Mouse (Mus musculus): ENCODE measurements around the gene Marcksl1. TPM values are rescaled to one million over a fixed set of nuclear protein-coding genes. Genes with fewer than 3 reads are reported as not detected.

Marcksl1 gene
- polyA plus RNA-seq (2014; fragmentation: Nextera tagmentation; extraction: Ambion mirVana), result 1,581 and 1,634 TPM in 2 replicates

GRCm38 (mm10) chr4:129513086-129513767, at the start of gene Marcksl1:
Marcksl1 (plus strand) TSS chr4:129513581.
- Histone ChIP-seq H3K4me1 (ENCODE audit: control insufficient read depth, insufficient read depth, low read length) (peaks cover 14% of the 10 kb centered on the region; the same call in 1 of the 2 replicates), H3K4me2 (ENCODE audit: low read depth, low read length) (peak within 1 kb of the TSS; percentile 73), H3K4me3 (ENCODE audit: low read depth, low read length) (peak within 1 kb of the TSS; percentile 99), H3K27ac (ENCODE audit: low read depth, low read length) (peak within 1 kb of the TSS; percentile 97), H3K36me3 (ENCODE audit: control insufficient read depth, insufficient read depth, low read length) (peaks cover 12% of the 10 kb centered on the region), H3K9ac (replicated peaks; ENCODE audit: low read depth, low read length) (peak within 1 kb of the TSS; percentile 100), H3K27me3 (ENCODE audit: control insufficient read depth, insufficient read depth, low read length) (no peaks in the 10 kb centered on the region), H3K9me3 (ENCODE audit: control insufficient read depth, low read length) (no peaks in the 10 kb centered on the region)
- WGBS, result 9% methylated on average over 27 of the region's 47 CpGs
- ATAC-seq (ENCODE audit: low read depth), result peak; percentile 84

GRCm38 (mm10) chr4:129464286-129464815, 49.0 kb upstream of the Marcksl1 start:
- H3K27me3 ChIP-seq (ENCODE audit: control insufficient read depth, insufficient read depth, low read length), result no peaks in the 10 kb centered on the region
- peaks cover 42% of the 10 kb centered on the region for H3K36me3 ChIP-seq (ENCODE audit: control insufficient read depth, insufficient read depth, low read length)
- 85% methylated on average over 4 of the region's 4 CpGs for WGBS
- no peak overlapping the region for H3K4me3 ChIP-seq (ENCODE audit: low read depth, low read length)
- H3K27ac ChIP-seq (ENCODE audit: low read depth, low read length), result no peak overlapping the region
- H3K9ac ChIP-seq (replicated peaks; ENCODE audit: low read depth, low read length), result no peak overlapping the region
- H3K9me3 ChIP-seq (ENCODE audit: control insufficient read depth, low read length), result no peaks in the 10 kb centered on the region
- H3K4me2 ChIP-seq (ENCODE audit: low read depth, low read length), result no peak overlapping the region
- H3K4me1 ChIP-seq (ENCODE audit: control insufficient read depth, insufficient read depth, low read length), result peaks cover 8% of the 10 kb centered on the region; the same call in 1 of the 2 replicates
- ATAC-seq (ENCODE audit: low read depth), result no peak

- Histone ChIP-seq H3K27me3 (ENCODE audit: control insufficient read depth, insufficient read depth, low read length) (no peaks in the 10 kb centered on the region), H3K9ac (replicated peaks; ENCODE audit: low read depth, low read length) (no peak overlapping the region), H3K9me3 (ENCODE audit: control insufficient read depth, low read length) (no peaks in the 10 kb centered on the region), H3K27ac (ENCODE audit: low read depth, low read length) (no peak overlapping the region), H3K36me3 (ENCODE audit: control insufficient read depth, insufficient read depth, low read length) (peaks cover 68% of the 10 kb centered on the region), H3K4me3 (ENCODE audit: low read depth, low read length) (no peak overlapping the region), H3K4me2 (ENCODE audit: low read depth, low read length) (no peak overlapping the region), H3K4me1 (ENCODE audit: control insufficient read depth, insufficient read depth, low read length) (no peaks in the 10 kb centered on the region)
- no peak for ATAC-seq (ENCODE audit: low read depth)
- 96% methylated on average over 11 of the region's 11 CpGs for WGBS
Measured at GRCm38 (mm10) chr4:129476047-129476446, 37.3 kb upstream of the Marcksl1 start.

GRCm38 (mm10) chr4:129479863-129480262, 33.5 kb upstream of the Marcksl1 start:
- Histone ChIP-seq H3K4me3 (ENCODE audit: low read depth, low read length) (no peak overlapping the region), H3K9me3 (ENCODE audit: control insufficient read depth, low read length) (no peaks in the 10 kb centered on the region), H3K4me2 (ENCODE audit: low read depth, low read length) (no peak overlapping the region), H3K27me3 (ENCODE audit: control insufficient read depth, insufficient read depth, low read length) (no peaks in the 10 kb centered on the region), H3K27ac (ENCODE audit: low read depth, low read length) (no peak overlapping the region), H3K4me1 (ENCODE audit: control insufficient read depth, insufficient read depth, low read length) (no peaks in the 10 kb centered on the region), H3K9ac (replicated peaks; ENCODE audit: low read depth, low read length) (no peak overlapping the region), H3K36me3 (ENCODE audit: control insufficient read depth, insufficient read depth, low read length) (peaks cover 50% of the 10 kb centered on the region; the same call in 1 of the 2 replicates)
- no peak for ATAC-seq (ENCODE audit: low read depth)
- WGBS, result 96% methylated on average over 3 of the region's 3 CpGs

GRCm38 (mm10) chr4:129481090-129481489, 32.3 kb upstream of the Marcksl1 start:
- H3K4me3 ChIP-seq (ENCODE audit: low read depth, low read length), result no peak overlapping the region
- no peak overlapping the region for H3K4me2 ChIP-seq (ENCODE audit: low read depth, low read length)
- no peaks in the 10 kb centered on the region for H3K27me3 ChIP-seq (ENCODE audit: control insufficient read depth, insufficient read depth, low read length)
- no peak for ATAC-seq (ENCODE audit: low read depth)
- H3K9me3 ChIP-seq (ENCODE audit: control insufficient read depth, low read length), result no peaks in the 10 kb centered on the region
- no peaks in the 10 kb centered on the region for H3K4me1 ChIP-seq (ENCODE audit: control insufficient read depth, insufficient read depth, low read length)
- WGBS, result 91% methylated on average over 1 of the region's 1 CpGs
- no peak overlapping the region for H3K27ac ChIP-seq (ENCODE audit: low read depth, low read length)
- H3K9ac ChIP-seq (replicated peaks; ENCODE audit: low read depth, low read length), result no peak overlapping the region
- H3K36me3 ChIP-seq (ENCODE audit: control insufficient read depth, insufficient read depth, low read length), result peaks cover 56% of the 10 kb centered on the region

GRCm38 (mm10) chr4:129490972-129491880, 22.2 kb upstream of the Marcksl1 start, which contains the start of the genes Tssk3 and Fam229a:
Tssk3 (minus strand) TSS chr4:129491022.
Fam229a (plus strand) TSS chr4:129491190.
- H3K4me1 ChIP-seq (ENCODE audit: control insufficient read depth, insufficient read depth, low read length), result peaks cover 14% of the 10 kb centered on the region
- H3K36me3 ChIP-seq (ENCODE audit: control insufficient read depth, insufficient read depth, low read length), result peaks cover 23% of the 10 kb centered on the region
- H3K4me2 ChIP-seq (ENCODE audit: low read depth, low read length), result peak within 1 kb of the TSS; percentile 53
- no peak within 1 kb of the TSS for H3K27ac ChIP-seq (ENCODE audit: low read depth, low read length)
- 2% methylated on average over 66 of the region's 70 CpGs for WGBS
- H3K27me3 ChIP-seq (ENCODE audit: control insufficient read depth, insufficient read depth, low read length), result 0 out of 2 replicates have a peak, but pooled peaks cover 4% of the 10 kb centered on the region
- H3K9me3 ChIP-seq (ENCODE audit: control insufficient read depth, low read length), result no peaks in the 10 kb centered on the region
- peak within 1 kb of the TSS; percentile 29 for H3K4me3 ChIP-seq (ENCODE audit: low read depth, low read length)
- peak within 1 kb of the TSS; percentile 47 for H3K9ac ChIP-seq (replicated peaks; ENCODE audit: low read depth, low read length)
- ATAC-seq (ENCODE audit: low read depth), result peak; percentile 54; the same call in 1 of the 2 replicates

- Histone ChIP-seq H3K4me1 (ENCODE audit: control insufficient read depth, insufficient read depth, low read length) (peaks cover 23% of the 10 kb centered on the region), H3K36me3 (ENCODE audit: control insufficient read depth, insufficient read depth, low read length) (no peaks in the 10 kb centered on the region), H3K4me2 (ENCODE audit: low read depth, low read length) (no peak overlapping the region), H3K27me3 (ENCODE audit: control insufficient read depth, insufficient read depth, low read length) (0 out of 2 replicates have a peak, but pooled peaks cover 4% of the 10 kb centered on the region), H3K9me3 (ENCODE audit: control insufficient read depth, low read length) (no peaks in the 10 kb centered on the region), H3K9ac (replicated peaks; ENCODE audit: low read depth, low read length) (no peak overlapping the region), H3K4me3 (ENCODE audit: low read depth, low read length) (no peak overlapping the region), H3K27ac (ENCODE audit: low read depth, low read length) (no peak overlapping the region)
- ATAC-seq (ENCODE audit: low read depth), result no peak
- 73% methylated on average over 7 of the region's 7 CpGs for WGBS
Measured at GRCm38 (mm10) chr4:129494681-129495080, 18.7 kb upstream of the Marcksl1 start.

GRCm38 (mm10) chr4:129495672-129496562, 17.5 kb upstream of the Marcksl1 start:
- ATAC-seq (ENCODE audit: low read depth), result peak; percentile 50
- WGBS, result 18% methylated on average over 16 of the region's 16 CpGs
- peak overlapping the region; percentile 41 for H3K9ac ChIP-seq (replicated peaks; ENCODE audit: low read depth, low read length)

More at GRCm38 (mm10) chr4:129495672-129496562, 17.5 kb upstream of the Marcksl1 start:
- Histone ChIP-seq H3K4me3 (ENCODE audit: low read depth, low read length) (peak overlapping the region; percentile 18; the same call in 1 of the 2 replicates), H3K36me3 (ENCODE audit: control insufficient read depth, insufficient read depth, low read length) (no peaks in the 10 kb centered on the region), H3K27me3 (ENCODE audit: control insufficient read depth, insufficient read depth, low read length) (no peaks in the 10 kb centered on the region), H3K27ac (ENCODE audit: low read depth, low read length) (peak overlapping the region; percentile 76), H3K9me3 (ENCODE audit: control insufficient read depth, low read length) (no peaks in the 10 kb centered on the region), H3K4me1 (ENCODE audit: control insufficient read depth, insufficient read depth, low read length) (peaks cover 23% of the 10 kb centered on the region), H3K4me2 (ENCODE audit: low read depth, low read length) (peak overlapping the region; percentile 39)

Data from neural tube, embryonic 14.5 days (tissue).